Mouse (Mus musculus): ENCODE measurements at regions not wholly inside any gene's neighbourhood (a gene's known extent, or its start where the extent isn't known, plus 50 kb on each side); places are given as distances from the start of the nearest gene placed in this dataset.
A peak's percentile ranks its signal among the peaks of the same experiment; 100 is the strongest.

GRCm38 (mm10) chr9:25201671-25202070 is 50.1 kb upstream of the Herpud2 start:
- Histone ChIP-seq H3K27ac (ENCODE audit: insufficient read depth, low read length) (peak overlapping the region; percentile 90), H3K4me1 (ENCODE audit: control insufficient read depth, insufficient read depth, low read length) (peaks cover 5% of the 10 kb centered on the region), H3K4me3 (ENCODE audit: insufficient read depth, low read length) (no peak overlapping the region)
- TF ChIP-seq CTCF (IDR thresholded peaks at IDR 0.05; ENCODE audit: extremely low read depth, insufficient read depth, low read length) (no peak), POLR2A (IDR thresholded peaks at IDR 0.05; ENCODE audit: extremely low read depth, insufficient read depth, low read length) (no peak)
